Mouse (Mus musculus) monocyte, adult 2 months (primary cell): ENCODE results near the gene Thbs2.

ENCODE experiments used
- DNase-seq, 2 experiments: peaks; one replicate each; pipeline ENCODE4 v3.0.0; 2022; ENCODE audit warnings: low spot score in 2 of 2, low read depth in 1 of 2

Gene Thbs2

GRCm38 (mm10) chr17:14697096-14697495, 3.1 kb upstream of the Thbs2 start:
- DNase-seq: no peak

GRCm38 (mm10) chr17:14696281-14696795, 2.3 kb upstream of the Thbs2 start:
- no peak for DNase-seq

- no peak for DNase-seq
These were observed 714 bp downstream of the Thbs2 start for GRCm38 (mm10) chr17:14693048-14693993.

GRCm38 (mm10) chr17:14691901-14692300, 2.1 kb downstream of the Thbs2 start:
- no peak for DNase-seq

- DNase-seq: no peak
These were observed 2.8 kb downstream of the Thbs2 start for GRCm38 (mm10) chr17:14691197-14691596.

- no peak for DNase-seq
These were observed 11.2 kb downstream of the Thbs2 start for GRCm38 (mm10) chr17:14682836-14683235.

- no peak for DNase-seq
These were observed 13.0 kb downstream of the Thbs2 start for GRCm38 (mm10) chr17:14681047-14681446.

- no peak for DNase-seq
These were observed 16.8 kb downstream of the Thbs2 start for GRCm38 (mm10) chr17:14677198-14677597.

- no peak for DNase-seq
These were observed 18.5 kb downstream of the Thbs2 start for GRCm38 (mm10) chr17:14675517-14675916.

GRCm38 (mm10) chr17:14672402-14672801, 21.6 kb downstream of the Thbs2 start:
- DNase-seq: no peak

GRCm38 (mm10) chr17:14667225-14667624, 26.8 kb downstream of the Thbs2 start:
- no peak for DNase-seq

- DNase-seq: no peak
These were observed 27.6 kb downstream of the Thbs2 start for GRCm38 (mm10) chr17:14666451-14666850.

- DNase-seq: no peak
These were observed 30.7 kb downstream of the Thbs2 start for GRCm38 (mm10) chr17:14663366-14663765.

GRCm38 (mm10) chr17:14662409-14662808, 31.6 kb downstream of the Thbs2 start:
- DNase-seq: no peak

GRCm38 (mm10) chr17:14659746-14660145, 34.3 kb downstream of the Thbs2 start:
- no peak for DNase-seq

- DNase-seq: no peak
These were observed 35.9 kb downstream of the Thbs2 start for GRCm38 (mm10) chr17:14658123-14658522.

GRCm38 (mm10) chr17:14657123-14657522, 36.9 kb downstream of the Thbs2 start:
- no peak for DNase-seq

- DNase-seq: no peak
These were observed 39.1 kb downstream of the Thbs2 start for GRCm38 (mm10) chr17:14654981-14655380.

GRCm38 (mm10) chr17:14652013-14652412, 42.0 kb downstream of the Thbs2 start:
- DNase-seq: no peak

GRCm38 (mm10) chr17:14647996-14648640, 45.9 kb downstream of the Thbs2 start:
- DNase-seq: no peak

- DNase-seq: no peak
These were observed 50.0 kb downstream of the Thbs2 start for GRCm38 (mm10) chr17:14643996-14644395.
